Mouse (Mus musculus): Measurements from ENCODE around the gene Scn5a. TPM values are rescaled to one million over a fixed set of nuclear protein-coding genes. Genes with fewer than 3 reads are reported as not detected.

The Scn5a gene
- polyA plus RNA-seq, 1 experiment from 2014 or later = 0.24 TPM

DNA sequence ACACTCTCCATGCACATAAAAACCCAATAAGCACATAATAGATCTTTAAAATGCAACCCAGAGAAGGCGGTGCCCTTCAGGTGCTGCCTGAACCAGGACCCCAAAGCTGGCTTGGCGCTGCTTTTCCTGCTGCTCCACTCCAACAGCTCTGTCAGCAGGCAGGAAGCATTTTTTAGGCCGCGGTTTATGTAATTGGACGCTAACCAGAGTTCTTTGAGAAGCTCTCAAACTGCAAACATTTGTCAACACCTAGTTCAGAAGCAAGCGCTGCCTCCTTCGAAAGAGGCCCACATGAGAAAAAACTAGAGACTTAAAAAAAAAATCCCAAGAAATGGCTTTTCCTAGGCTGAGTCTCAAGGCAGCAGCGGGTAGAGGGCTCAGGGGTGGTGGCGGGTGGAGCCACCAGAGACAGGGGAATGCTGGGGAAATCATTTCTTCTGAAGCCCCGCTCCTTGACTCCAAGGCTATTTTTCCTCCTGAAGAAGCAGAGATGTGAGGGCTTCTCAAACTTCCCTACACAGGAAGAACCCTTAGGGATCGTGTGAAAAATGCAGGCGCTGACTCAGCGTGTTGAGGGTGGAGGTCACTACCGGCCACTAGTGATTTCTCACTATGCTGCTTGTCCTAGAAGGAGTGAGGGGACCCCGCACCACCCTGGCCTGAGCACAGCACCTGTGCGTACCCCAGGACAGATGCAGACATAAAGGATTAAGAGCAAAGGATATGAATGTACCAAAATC lies 19.1 kb downstream of the Scn5a start:
- Histone ChIP-seq H3K4me3 (ENCODE audit: low read length) (no peak overlapping the region), H3K4me1 (ENCODE audit: control insufficient read depth, insufficient read depth, low read depth, low read length) (peaks cover 8% of the 10 kb centered on the region), H3K36me3 (ENCODE audit: control insufficient read depth, insufficient read depth, low read length) (no peaks in the 10 kb centered on the region), H3K27ac (ENCODE audit: low read depth, low read length) (no peak overlapping the region), H3K9me3 (ENCODE audit: control insufficient read depth, low read length) (no peaks in the 10 kb centered on the region), H3K9ac (ENCODE audit: low read depth, low read length) (no peak overlapping the region), H3K4me2 (ENCODE audit: low read length) (no peak overlapping the region), H3K27me3 (replicated peaks; ENCODE audit: control insufficient read depth, insufficient read depth, low read length) (peaks cover 8% of the 10 kb centered on the region)
- no peak for ATAC-seq
- WGBS = 76% methylated on average over 16 of the region's 16 CpGs

DNA sequence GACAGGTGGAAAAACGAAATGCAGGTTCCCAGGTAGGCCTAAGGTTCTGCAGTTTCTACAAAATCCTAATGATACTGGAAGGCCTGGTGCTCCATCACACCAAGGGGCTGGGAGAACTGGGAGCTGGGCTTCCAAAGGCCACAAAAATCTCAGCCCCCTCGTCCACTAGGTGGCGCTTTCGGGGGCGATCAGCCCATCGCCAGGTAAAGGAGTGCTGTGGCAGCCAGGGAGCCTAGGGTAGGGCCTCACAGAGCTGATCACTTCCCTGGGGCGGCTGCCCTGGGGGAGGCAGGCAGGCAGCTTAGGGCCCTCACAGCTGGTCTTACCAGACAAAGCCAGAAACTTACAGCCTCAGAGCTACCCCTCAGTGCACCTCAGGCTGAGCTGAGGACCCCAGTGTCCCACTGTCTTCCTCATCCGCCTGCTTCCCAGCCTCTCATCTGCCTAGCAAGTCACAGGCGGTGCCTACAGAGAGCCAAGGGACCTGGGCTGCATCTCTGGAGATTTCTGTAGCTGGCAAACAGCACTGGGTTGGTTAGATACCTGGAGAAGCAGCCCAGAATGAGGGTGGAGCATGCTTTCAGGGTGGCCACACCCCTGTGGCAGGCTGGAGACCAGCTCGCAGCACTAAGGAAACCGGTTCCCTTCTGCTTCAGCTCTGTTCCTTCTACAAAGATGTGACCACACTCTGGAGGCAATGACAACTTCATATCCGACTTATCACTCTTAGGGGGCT lies 20.5 kb downstream of the Scn5a start:
- H3K27ac ChIP-seq (ENCODE audit: low read depth, low read length) = no peak overlapping the region
- peaks cover 8% of the 10 kb centered on the region for H3K4me1 ChIP-seq (ENCODE audit: control insufficient read depth, insufficient read depth, low read depth, low read length)
- no peaks in the 10 kb centered on the region for H3K36me3 ChIP-seq (ENCODE audit: control insufficient read depth, insufficient read depth, low read length)
- H3K27me3 ChIP-seq (replicated peaks; ENCODE audit: control insufficient read depth, insufficient read depth, low read length) = peaks cover 3% of the 10 kb centered on the region; the same call in 1 of the 2 replicates
- H3K4me3 ChIP-seq (ENCODE audit: low read length) = no peak overlapping the region
- H3K9me3 ChIP-seq (ENCODE audit: control insufficient read depth, low read length) = no peaks in the 10 kb centered on the region
- ATAC-seq = no peak
- H3K9ac ChIP-seq (ENCODE audit: low read depth, low read length) = no peak overlapping the region
- H3K4me2 ChIP-seq (ENCODE audit: low read length) = no peak overlapping the region
- 24% methylated on average over 12 of the region's 12 CpGs for WGBS

DNA sequence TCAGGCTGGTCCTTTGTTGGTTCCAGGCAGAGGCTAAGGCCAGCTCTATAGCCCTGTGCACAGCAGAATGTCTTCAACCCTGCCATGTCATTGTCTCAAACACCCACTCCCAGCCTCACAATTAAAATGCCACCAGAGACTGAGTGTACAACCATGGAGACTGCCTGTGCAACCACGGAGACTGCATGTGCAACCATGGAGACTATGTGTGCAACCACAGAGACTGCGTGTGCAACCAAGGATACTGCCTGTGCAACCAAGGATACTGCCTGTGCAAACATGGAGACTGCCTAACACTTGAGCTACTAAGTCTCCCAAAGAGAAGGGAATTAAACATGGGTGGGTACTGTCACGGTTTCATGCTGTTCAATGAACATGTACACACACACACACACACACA lies 22.8 kb downstream of the Scn5a start:
- Histone ChIP-seq H3K4me1 (ENCODE audit: control insufficient read depth, insufficient read depth, low read depth, low read length) (no peaks in the 10 kb centered on the region), H3K27ac (ENCODE audit: low read depth, low read length) (no peak overlapping the region), H3K4me2 (ENCODE audit: low read length) (no peak overlapping the region), H3K9me3 (ENCODE audit: control insufficient read depth, low read length) (no peaks in the 10 kb centered on the region), H3K27me3 (replicated peaks; ENCODE audit: control insufficient read depth, insufficient read depth, low read length) (peaks cover 3% of the 10 kb centered on the region; the same call in 1 of the 2 replicates), H3K4me3 (ENCODE audit: low read length) (no peak overlapping the region), H3K9ac (ENCODE audit: low read depth, low read length) (no peak overlapping the region), H3K36me3 (ENCODE audit: control insufficient read depth, insufficient read depth, low read length) (no peaks in the 10 kb centered on the region)
- 83% methylated on average over 3 of the region's 3 CpGs for WGBS
- no peak for ATAC-seq

DNA sequence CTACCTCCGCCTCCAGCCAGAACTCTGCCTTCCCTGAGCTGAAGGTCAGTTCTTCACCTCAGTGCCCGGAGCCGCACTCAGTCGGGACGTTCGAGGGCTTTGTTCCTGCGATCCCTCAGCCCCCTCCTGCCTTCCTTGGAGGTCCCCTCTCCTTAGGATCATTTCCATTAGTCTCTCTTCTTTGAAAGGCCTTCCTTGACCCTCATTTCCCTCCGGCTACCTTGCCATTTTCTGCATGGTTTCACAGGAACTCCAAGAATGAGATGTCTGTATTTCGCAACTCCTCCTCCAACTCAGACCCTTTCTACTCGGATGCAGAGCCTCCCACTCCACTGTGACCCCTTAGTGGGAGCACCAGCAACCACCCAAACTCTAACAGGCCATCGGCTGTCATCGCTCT lies 31.3 kb downstream of the Scn5a start:
- H3K4me3 ChIP-seq (ENCODE audit: low read length) = no peak overlapping the region
- no peak overlapping the region for H3K4me2 ChIP-seq (ENCODE audit: low read length)
- no peaks in the 10 kb centered on the region for H3K4me1 ChIP-seq (ENCODE audit: control insufficient read depth, insufficient read depth, low read depth, low read length)
- H3K27ac ChIP-seq (ENCODE audit: low read depth, low read length) = no peak overlapping the region
- peaks cover 2% of the 10 kb centered on the region for H3K27me3 ChIP-seq (replicated peaks; ENCODE audit: control insufficient read depth, insufficient read depth, low read length)
- H3K9me3 ChIP-seq (ENCODE audit: control insufficient read depth, low read length) = no peaks in the 10 kb centered on the region
- ATAC-seq = no peak
- no peaks in the 10 kb centered on the region for H3K36me3 ChIP-seq (ENCODE audit: control insufficient read depth, insufficient read depth, low read length)
- no peak overlapping the region for H3K9ac ChIP-seq (ENCODE audit: low read depth, low read length)
- 32% methylated on average over 12 of the region's 12 CpGs for WGBS

DNA sequence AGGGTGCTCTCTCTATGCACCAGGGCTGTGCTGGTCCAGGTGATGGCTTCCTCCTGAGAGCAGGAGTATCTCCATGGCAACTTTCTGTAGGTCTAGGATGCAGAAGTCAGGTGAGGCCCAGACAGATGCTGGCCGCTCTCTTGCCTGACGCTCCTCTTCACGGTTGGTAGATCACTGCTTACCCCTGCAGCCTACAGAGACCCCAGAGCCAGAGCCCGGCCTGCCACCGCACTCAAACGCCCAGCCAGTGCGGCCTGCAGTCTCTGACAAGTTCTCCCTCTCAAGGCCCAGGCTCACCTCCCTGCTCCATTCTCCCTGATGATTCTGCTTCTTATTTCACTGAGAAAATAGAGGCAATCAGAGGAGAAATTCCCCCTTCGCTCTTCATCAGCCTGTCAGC lies 31.7 kb downstream of the Scn5a start:
- Histone ChIP-seq H3K27ac (ENCODE audit: low read depth, low read length) (no peak overlapping the region), H3K36me3 (ENCODE audit: control insufficient read depth, insufficient read depth, low read length) (no peaks in the 10 kb centered on the region), H3K27me3 (replicated peaks; ENCODE audit: control insufficient read depth, insufficient read depth, low read length) (peaks cover 2% of the 10 kb centered on the region), H3K4me1 (ENCODE audit: control insufficient read depth, insufficient read depth, low read depth, low read length) (no peaks in the 10 kb centered on the region), H3K4me3 (ENCODE audit: low read length) (no peak overlapping the region), H3K9ac (ENCODE audit: low read depth, low read length) (no peak overlapping the region), H3K4me2 (ENCODE audit: low read length) (no peak overlapping the region), H3K9me3 (ENCODE audit: control insufficient read depth, low read length) (no peaks in the 10 kb centered on the region)
- 62% methylated on average over 8 of the region's 8 CpGs for WGBS
- ATAC-seq = no peak

DNA sequence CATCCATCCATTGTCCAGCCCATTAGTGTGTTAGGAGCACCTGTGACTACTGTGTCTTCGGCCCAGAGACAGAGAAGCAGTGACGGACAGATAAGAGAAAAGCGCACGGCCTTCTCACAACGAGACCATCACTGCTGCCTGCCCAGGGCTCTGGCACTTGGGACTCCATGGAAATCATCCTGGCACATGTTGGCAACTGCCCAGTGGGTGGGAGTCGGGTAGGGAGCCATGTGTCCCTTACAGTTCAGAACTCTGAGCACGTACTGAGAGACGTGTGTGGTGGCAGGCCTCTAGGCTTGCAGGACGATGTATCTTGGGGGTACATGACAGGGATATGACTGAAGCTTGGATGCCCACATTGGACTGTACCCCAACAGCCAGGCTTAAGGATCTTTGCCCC lies 38.1 kb downstream of the Scn5a start:
- no peak for ATAC-seq
- Histone ChIP-seq H3K4me1 (ENCODE audit: control insufficient read depth, insufficient read depth, low read depth, low read length) (peaks cover 4% of the 10 kb centered on the region; the same call in 1 of the 2 replicates), H3K4me3 (ENCODE audit: low read length) (no peak overlapping the region), H3K9me3 (ENCODE audit: control insufficient read depth, low read length) (no peaks in the 10 kb centered on the region), H3K27me3 (replicated peaks; ENCODE audit: control insufficient read depth, insufficient read depth, low read length) (peaks cover 2% of the 10 kb centered on the region), H3K36me3 (ENCODE audit: control insufficient read depth, insufficient read depth, low read length) (no peaks in the 10 kb centered on the region), H3K4me2 (ENCODE audit: low read length) (no peak overlapping the region), H3K27ac (ENCODE audit: low read depth, low read length) (no peak overlapping the region), H3K9ac (ENCODE audit: low read depth, low read length) (no peak overlapping the region)
- WGBS = 78% methylated on average over 9 of the region's 9 CpGs

DNA sequence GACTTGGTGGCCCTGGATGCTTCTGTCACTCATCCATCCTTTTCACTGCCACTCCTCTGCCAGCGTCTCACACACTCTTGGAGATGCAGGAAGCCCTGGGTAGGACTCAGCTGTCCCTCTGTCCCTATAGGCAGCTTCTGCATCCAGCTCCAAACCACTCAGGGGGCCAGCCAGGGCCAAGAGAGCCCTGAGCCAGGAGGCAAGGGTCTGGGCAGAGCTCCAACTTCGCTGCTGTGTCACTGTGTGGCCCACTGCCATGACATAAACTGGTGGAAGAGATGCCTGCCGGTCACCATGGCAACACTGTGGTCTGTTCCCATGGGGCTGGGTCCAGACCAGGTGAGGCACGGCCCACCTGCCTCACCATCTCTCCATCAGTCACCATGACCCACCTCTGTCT lies 41.0 kb downstream of the Scn5a start:
- Histone ChIP-seq H3K9me3 (ENCODE audit: control insufficient read depth, low read length) (no peaks in the 10 kb centered on the region), H3K27me3 (replicated peaks; ENCODE audit: control insufficient read depth, insufficient read depth, low read length) (peaks cover 4% of the 10 kb centered on the region), H3K4me1 (ENCODE audit: control insufficient read depth, insufficient read depth, low read depth, low read length) (peaks cover 4% of the 10 kb centered on the region; the same call in 1 of the 2 replicates), H3K4me3 (ENCODE audit: low read length) (no peak overlapping the region), H3K9ac (ENCODE audit: low read depth, low read length) (no peak overlapping the region), H3K36me3 (ENCODE audit: control insufficient read depth, insufficient read depth, low read length) (no peaks in the 10 kb centered on the region), H3K27ac (ENCODE audit: low read depth, low read length) (no peak overlapping the region), H3K4me2 (ENCODE audit: low read length) (no peak overlapping the region)
- WGBS = 55% methylated on average over 4 of the region's 4 CpGs
- peak; percentile 82 for ATAC-seq

DNA sequence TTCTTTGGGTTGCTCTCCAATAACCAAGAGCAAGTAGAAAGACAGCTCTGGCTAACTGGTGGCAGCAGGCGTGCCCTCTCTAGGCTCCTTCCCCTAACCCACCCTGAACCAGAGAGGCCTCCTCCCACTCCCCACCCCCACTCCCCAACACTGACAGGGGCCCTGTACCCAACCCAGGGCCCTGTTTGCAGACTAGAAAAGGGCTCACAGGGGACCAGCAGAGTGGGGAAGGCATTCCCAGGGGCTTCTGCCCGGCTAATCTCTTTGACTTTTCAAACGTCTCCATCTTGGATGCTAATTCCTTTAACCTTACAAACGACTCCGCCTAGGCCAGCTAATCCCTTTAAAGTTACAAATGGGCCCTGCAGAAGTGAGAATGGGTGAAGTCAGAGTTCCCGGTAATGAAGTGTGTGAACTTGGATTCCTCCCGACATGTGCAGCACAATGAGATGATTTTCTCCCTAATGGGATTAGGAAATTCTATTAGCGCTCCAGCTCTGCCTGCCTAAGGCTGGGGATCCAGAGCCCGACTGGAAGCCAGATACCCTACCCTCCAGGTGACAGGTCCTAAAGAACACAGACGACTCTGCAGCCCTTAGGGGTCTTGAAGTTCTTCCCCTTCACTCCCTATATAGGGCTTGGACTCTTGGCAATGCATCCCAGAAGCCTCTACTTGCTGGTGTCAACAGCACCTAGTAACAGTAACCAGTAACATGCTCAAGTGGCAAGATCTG lies 47.0 kb downstream of the Scn5a start:
- Histone ChIP-seq H3K4me2 (ENCODE audit: low read length) (no peak overlapping the region), H3K4me3 (ENCODE audit: low read length) (no peak overlapping the region), H3K36me3 (ENCODE audit: control insufficient read depth, insufficient read depth, low read length) (no peaks in the 10 kb centered on the region), H3K4me1 (ENCODE audit: control insufficient read depth, insufficient read depth, low read depth, low read length) (no peaks in the 10 kb centered on the region), H3K27me3 (replicated peaks; ENCODE audit: control insufficient read depth, insufficient read depth, low read length) (peaks cover 8% of the 10 kb centered on the region; the same call in 1 of the 2 replicates), H3K9ac (ENCODE audit: low read depth, low read length) (no peak overlapping the region), H3K27ac (ENCODE audit: low read depth, low read length) (no peak overlapping the region), H3K9me3 (ENCODE audit: control insufficient read depth, low read length) (no peaks in the 10 kb centered on the region)
- WGBS = 27% methylated on average over 10 of the region's 10 CpGs
- ATAC-seq = no peak

DNA sequence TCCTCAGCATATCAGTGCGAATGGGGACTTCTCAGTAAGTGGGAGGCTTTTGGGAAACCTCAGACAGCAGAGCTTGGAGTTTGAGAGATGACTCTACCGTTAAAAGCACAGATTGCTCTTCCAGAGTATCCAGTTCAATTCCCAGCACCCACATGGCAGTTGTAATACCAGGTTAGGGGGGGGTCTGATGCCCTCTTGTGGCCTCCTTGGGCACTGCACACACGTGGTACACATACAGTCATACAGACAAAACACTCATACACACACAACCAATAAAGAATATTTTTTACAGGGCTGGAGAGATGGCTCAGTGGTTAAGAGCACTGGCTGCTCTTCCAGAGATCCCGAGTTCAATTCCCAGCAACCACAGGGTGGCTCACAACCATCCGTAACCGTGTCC lies 54.3 kb downstream of the Scn5a start:
- WGBS = 95% methylated on average over 6 of the region's 6 CpGs
- Histone ChIP-seq H3K9ac (ENCODE audit: low read depth, low read length) (no peak overlapping the region), H3K4me2 (ENCODE audit: low read length) (no peak overlapping the region), H3K4me1 (ENCODE audit: control insufficient read depth, insufficient read depth, low read depth, low read length) (no peaks in the 10 kb centered on the region), H3K9me3 (ENCODE audit: control insufficient read depth, low read length) (no peaks in the 10 kb centered on the region), H3K27me3 (replicated peaks; ENCODE audit: control insufficient read depth, insufficient read depth, low read length) (no peaks in the 10 kb centered on the region), H3K4me3 (ENCODE audit: low read length) (no peak overlapping the region), H3K36me3 (ENCODE audit: control insufficient read depth, insufficient read depth, low read length) (no peaks in the 10 kb centered on the region), H3K27ac (ENCODE audit: low read depth, low read length) (no peak overlapping the region)
- ATAC-seq = no peak

All from hindbrain, embryonic 16.5 days (tissue).